Mouse (Mus musculus) liver, embryonic 12.5 days (tissue): ENCODE data around the gene Cep164. TPM values are rescaled to one million over a fixed set of nuclear protein-coding genes. Genes with fewer than 3 reads are reported as not detected.
A peak's percentile ranks its signal among the peaks of the same experiment; 100 is the strongest.

Experiments
- ATAC-seq: fragments of 200-750 bp; cut with Nextera tagmentation; 2 replicates; pipeline ENCODE4 v1.8.0; 2017; ENCODE audit warnings: moderate number of reproducible peaks, mild to moderate bottlenecking, moderate library complexity
- H3K27ac ChIP-seq: fragments of 300-500 bp; sonication (generic); 2 replicates; pipeline ENCODE4 v1.5.1; 2016; ENCODE audit warnings: mild to moderate bottlenecking
- H3K27me3 ChIP-seq: fragments of 300-500 bp; sonication (generic); replicated peaks from 2 replicates; pipeline ENCODE4 v1.6.1; 2016; ENCODE audit warnings: mild to moderate bottlenecking, moderate library complexity
- H3K36me3 ChIP-seq: fragments of 300-500 bp; sonication (generic); 2 replicates; pipeline ENCODE4 v1.6.1; 2016; ENCODE audit warnings: mild to moderate bottlenecking, moderate library complexity
- H3K4me1 ChIP-seq: fragments of 300-500 bp; sonication (generic); 2 replicates; pipeline ENCODE4 v1.6.1; 2016
- H3K4me2 ChIP-seq: fragments of 300-500 bp; sonication (generic); 2 replicates; pipeline ENCODE4 v1.6.1; 2016; ENCODE audit warnings: mild to moderate bottlenecking, moderate library complexity
- H3K4me3 ChIP-seq: fragments of 300-500 bp; sonication (generic); 2 replicates; pipeline ENCODE4 v1.5.1; 2016; ENCODE audit warnings: mild to moderate bottlenecking, moderate library complexity
- H3K9ac ChIP-seq: fragments of 300-500 bp; sonication (generic); 2 replicates; pipeline ENCODE4 v1.6.1; 2016; ENCODE audit warnings: mild to moderate bottlenecking, moderate library complexity
- H3K9me3 ChIP-seq: fragments of 300-500 bp; sonication (generic); replicated peaks from 2 replicates; pipeline ENCODE4 v1.6.1; 2016; ENCODE audit warnings: mild to moderate bottlenecking, moderate library complexity
- WGBS: fragments of 180-500 bp; shearing (Covaris S2); methylation state at CpG from one replicate; pipeline ENCODE4 v1.1.7; 2016; ENCODE audit not compliant: insufficient replicate concordance; 5-methylcytosine and 5-hydroxymethylcytosine counted together
- polyA plus RNA-seq: library from polyadenylated mRNA; unstranded; fragments of >200 nt; fragmentation: Nextera tagmentation; extraction: Ambion mirVana; gene quantifications from 2 replicates; pipeline ENCODE4 v1.2.1, GENCODE M21; 2016

Cep164 gene
- polyA plus RNA-seq, 1 experiment from 2014 or later: 6.2 TPM

GRCm38 (mm10) chr9:45838069-45838433, 9.6 kb upstream of the Cep164 start:
- ATAC-seq: 0 out of 2 replicates have a peak, but pooled peaks have one; percentile 3
- Histone ChIP-seq H3K27ac (no peak overlapping the region), H3K9me3 (no peaks in the 10 kb centered on the region), H3K4me3 (peak overlapping the region; percentile 64), H3K27me3 (peaks cover 30% of the 10 kb centered on the region), H3K4me2 (peak overlapping the region; percentile 76), H3K9ac (no peak overlapping the region), H3K36me3 (no peaks in the 10 kb centered on the region), H3K4me1 (peaks cover 34% of the 10 kb centered on the region)
- WGBS: 16% methylated on average over 4 of the region's 4 CpGs

- peaks cover 9% of the 10 kb centered on the region; the same call in 1 of the 2 replicates for H3K9me3 ChIP-seq
- H3K4me3 ChIP-seq: no peak overlapping the region
- no peaks in the 10 kb centered on the region for H3K36me3 ChIP-seq
- H3K27ac ChIP-seq: no peak overlapping the region
- no peak overlapping the region for H3K9ac ChIP-seq
- peaks cover 12% of the 10 kb centered on the region for H3K27me3 ChIP-seq
- no peak overlapping the region for H3K4me2 ChIP-seq
- WGBS: 61% methylated on average over 2 of the region's 2 CpGs
- H3K4me1 ChIP-seq: peaks cover 6% of the 10 kb centered on the region
- no peak for ATAC-seq
These were observed 5.0 kb upstream of the Cep164 start for GRCm38 (mm10) chr9:45833461-45833860.

GRCm38 (mm10) chr9:45832898-45833297, 4.4 kb upstream of the Cep164 start:
- 77% methylated on average over 2 of the region's 2 CpGs for WGBS
- H3K9ac ChIP-seq: no peak overlapping the region

GRCm38 (mm10) chr9:45829107-45829506, 616 bp upstream of the Cep164 start:
- Histone ChIP-seq H3K27ac (no peak overlapping the region), H3K4me1 (peaks cover 20% of the 10 kb centered on the region), H3K4me3 (peak overlapping the region; percentile 70), H3K27me3 (peaks cover 12% of the 10 kb centered on the region), H3K9me3 (peaks cover 9% of the 10 kb centered on the region; the same call in 1 of the 2 replicates), H3K9ac (0 out of 2 replicates have a peak overlapping the region, but pooled peaks have one; percentile 14), H3K4me2 (peak overlapping the region; percentile 92), H3K36me3 (no peaks in the 10 kb centered on the region)
- 0 out of 2 replicates have a peak, but pooled peaks have one; percentile 17 for ATAC-seq
- WGBS: 27% methylated on average over 10 of the region's 10 CpGs

More at GRCm38 (mm10) chr9:45832898-45833297, 4.4 kb upstream of the Cep164 start:
- Histone ChIP-seq H3K27ac (no peak overlapping the region), H3K27me3 (peaks cover 7% of the 10 kb centered on the region; the same call in 1 of the 2 replicates), H3K36me3 (no peaks in the 10 kb centered on the region), H3K4me2 (no peak overlapping the region), H3K4me3 (no peak overlapping the region), H3K9me3 (peaks cover 9% of the 10 kb centered on the region; the same call in 1 of the 2 replicates), H3K4me1 (peaks cover 7% of the 10 kb centered on the region)
- no peak for ATAC-seq

GRCm38 (mm10) chr9:45827663-45828290, 714 bp downstream of the Cep164 start:
- Histone ChIP-seq H3K27me3 (peaks cover 12% of the 10 kb centered on the region), H3K4me2 (peak overlapping the region; percentile 92), H3K27ac (peak overlapping the region; percentile 43; the same call in 1 of the 2 replicates), H3K36me3 (no peaks in the 10 kb centered on the region), H3K9me3 (peaks cover 9% of the 10 kb centered on the region; the same call in 1 of the 2 replicates), H3K9ac (peak overlapping the region; percentile 72), H3K4me3 (peak overlapping the region; percentile 70), H3K4me1 (peaks cover 20% of the 10 kb centered on the region)
- 9% methylated on average over 20 of the region's 23 CpGs for WGBS
- peak; percentile 28 for ATAC-seq

- H3K4me3 ChIP-seq: no peak overlapping the region
- no peaks in the 10 kb centered on the region for H3K9me3 ChIP-seq
- no peak for ATAC-seq
- H3K27me3 ChIP-seq: peaks cover 4% of the 10 kb centered on the region; the same call in 1 of the 2 replicates
- no peak overlapping the region for H3K9ac ChIP-seq
- peaks cover 8% of the 10 kb centered on the region; the same call in 1 of the 2 replicates for H3K4me1 ChIP-seq
- WGBS: 44% methylated on average over 9 of the region's 9 CpGs
- peaks cover 20% of the 10 kb centered on the region for H3K36me3 ChIP-seq
- H3K4me2 ChIP-seq: no peak overlapping the region
- H3K27ac ChIP-seq: no peak overlapping the region
These were observed 10.0 kb downstream of the Cep164 start for GRCm38 (mm10) chr9:45818406-45819011.

- Histone ChIP-seq H3K27ac (no peak overlapping the region), H3K27me3 (peaks cover 4% of the 10 kb centered on the region; the same call in 1 of the 2 replicates), H3K4me3 (no peak overlapping the region), H3K4me1 (peaks cover 8% of the 10 kb centered on the region; the same call in 1 of the 2 replicates), H3K9me3 (no peaks in the 10 kb centered on the region), H3K36me3 (peaks cover 20% of the 10 kb centered on the region), H3K9ac (no peak overlapping the region), H3K4me2 (no peak overlapping the region)
- ATAC-seq: no peak
- WGBS: 63% methylated on average over 10 of the region's 10 CpGs
These were observed 13.0 kb downstream of the Cep164 start for GRCm38 (mm10) chr9:45815525-45815924.

GRCm38 (mm10) chr9:45815113-45815512, 13.4 kb downstream of the Cep164 start:
- 81% methylated on average over 9 of the region's 9 CpGs for WGBS
- H3K9ac ChIP-seq: no peak overlapping the region
- no peak for ATAC-seq
- no peaks in the 10 kb centered on the region for H3K9me3 ChIP-seq
- H3K4me2 ChIP-seq: no peak overlapping the region
- H3K27ac ChIP-seq: no peak overlapping the region
- peaks cover 20% of the 10 kb centered on the region for H3K36me3 ChIP-seq
- peaks cover 8% of the 10 kb centered on the region; the same call in 1 of the 2 replicates for H3K4me1 ChIP-seq
- H3K27me3 ChIP-seq: peaks cover 4% of the 10 kb centered on the region; the same call in 1 of the 2 replicates
- no peak overlapping the region for H3K4me3 ChIP-seq

- Histone ChIP-seq H3K4me3 (no peak overlapping the region), H3K27me3 (peaks cover 4% of the 10 kb centered on the region; the same call in 1 of the 2 replicates), H3K9ac (no peak overlapping the region), H3K4me1 (peaks cover 4% of the 10 kb centered on the region; the same call in 1 of the 2 replicates), H3K9me3 (no peaks in the 10 kb centered on the region), H3K27ac (no peak overlapping the region), H3K4me2 (no peak overlapping the region), H3K36me3 (peaks cover 10% of the 10 kb centered on the region)
- no peak for ATAC-seq
- 25% methylated on average over 5 of the region's 5 CpGs for WGBS
These were observed 16.5 kb downstream of the Cep164 start for GRCm38 (mm10) chr9:45811946-45812345.

GRCm38 (mm10) chr9:45807761-45808160, 20.7 kb downstream of the Cep164 start:
- Histone ChIP-seq H3K27ac (no peak overlapping the region), H3K9ac (no peak overlapping the region), H3K4me3 (no peak overlapping the region), H3K36me3 (peaks cover 26% of the 10 kb centered on the region), H3K4me1 (peaks cover 18% of the 10 kb centered on the region), H3K27me3 (0 out of 2 replicates have a peak, but pooled peaks cover 4% of the 10 kb centered on the region), H3K4me2 (no peak overlapping the region), H3K9me3 (no peaks in the 10 kb centered on the region)
- 49% methylated on average over 8 of the region's 8 CpGs for WGBS
- no peak for ATAC-seq

- WGBS: 81% methylated on average over 11 of the region's 11 CpGs
- 0 out of 2 replicates have a peak, but pooled peaks cover 4% of the 10 kb centered on the region for H3K27me3 ChIP-seq
- H3K4me1 ChIP-seq: peaks cover 22% of the 10 kb centered on the region
- no peak overlapping the region for H3K9ac ChIP-seq
- no peak overlapping the region for H3K4me2 ChIP-seq
- H3K36me3 ChIP-seq: peaks cover 26% of the 10 kb centered on the region
- ATAC-seq: no peak
- H3K27ac ChIP-seq: no peak overlapping the region
- H3K4me3 ChIP-seq: no peak overlapping the region
- H3K9me3 ChIP-seq: no peaks in the 10 kb centered on the region
These were observed 21.2 kb downstream of the Cep164 start for GRCm38 (mm10) chr9:45807337-45807736.

GRCm38 (mm10) chr9:45806847-45807246, 21.6 kb downstream of the Cep164 start:
- Histone ChIP-seq H3K36me3 (peaks cover 27% of the 10 kb centered on the region), H3K27ac (no peak overlapping the region), H3K9ac (no peak overlapping the region), H3K27me3 (0 out of 2 replicates have a peak, but pooled peaks cover 4% of the 10 kb centered on the region), H3K4me1 (peaks cover 26% of the 10 kb centered on the region), H3K9me3 (no peaks in the 10 kb centered on the region), H3K4me3 (no peak overlapping the region), H3K4me2 (no peak overlapping the region)
- 88% methylated on average over 11 of the region's 11 CpGs for WGBS
- ATAC-seq: no peak
